Mouse (Mus musculus) stomach, embryonic 14.5 days (tissue): ENCODE measurements around the gene Irf8. TPM values are rescaled to one million over a fixed set of nuclear protein-coding genes. Genes with fewer than 3 reads are reported as not detected.

Experiments
- ATAC-seq: fragments of 200-750 bp; cut with Nextera tagmentation; 2 replicates; pipeline ENCODE4 v1.8.0; 2017; ENCODE audit warnings: low read depth, moderate TSS enrichment; ENCODE audit not compliant: insufficient number of reproducible peaks, insufficient read depth, low FRiP score
- H3K27ac ChIP-seq: fragments of 300-500 bp; sonication (generic); 2 replicates; pipeline ENCODE4 v1.5.1; 2014; ENCODE audit warnings: mild to moderate bottlenecking, low read length, moderate library complexity, mixed read lengths
- H3K27me3 ChIP-seq: fragments of 300-500 bp; sonication (generic); 2 replicates; pipeline ENCODE4 v1.6.1; 2014; ENCODE audit warnings: low read length, control low read depth, mixed read lengths; ENCODE audit not compliant: control insufficient read depth, insufficient read depth
- H3K36me3 ChIP-seq: fragments of 300-500 bp; sonication (generic); 2 replicates; pipeline ENCODE4 v1.6.1; 2014; ENCODE audit warnings: mild to moderate bottlenecking, control low read depth, low read length, moderate library complexity, mixed read lengths; ENCODE audit not compliant: control insufficient read depth, insufficient read depth
- H3K4me1 ChIP-seq: fragments of 300-500 bp; sonication (generic); 2 replicates; pipeline ENCODE4 v1.6.1; 2014; ENCODE audit warnings: low read length, control low read depth, mixed read lengths; ENCODE audit not compliant: control insufficient read depth, insufficient read depth
- H3K4me2 ChIP-seq: fragments of 300-500 bp; sonication (generic); replicated peaks from 2 replicates; pipeline ENCODE4 v1.6.1; 2014; ENCODE audit warnings: low read depth, low read length, control low read depth
- H3K4me3 ChIP-seq: fragments of 300-500 bp; sonication (generic); 2 replicates; pipeline ENCODE4 v1.5.1; 2014; ENCODE audit warnings: low read depth, low read length, control low read depth
- H3K9ac ChIP-seq: fragments of 300-500 bp; sonication (generic); replicated peaks from 2 replicates; pipeline ENCODE4 v1.6.1; 2014; ENCODE audit warnings: low read depth, mild to moderate bottlenecking, control low read depth, low read length, moderate library complexity, mixed read lengths
- H3K9me3 ChIP-seq: fragments of 300-500 bp; sonication (generic); 2 replicates; pipeline ENCODE4 v1.6.1; 2016; ENCODE audit warnings: low read depth, low read length, control low read depth; ENCODE audit not compliant: control insufficient read depth
- WGBS: fragments of 180-500 bp; shearing (Covaris S2); extraction: QIAGEN DNeasy Blood & Tissue Kit; methylation state at CpG from one replicate; pipeline ENCODE4 v1.1.7; 2014; 5-methylcytosine and 5-hydroxymethylcytosine counted together
- polyA plus RNA-seq: library from polyadenylated mRNA; unstranded; fragments of >200 nt; fragmentation: Nextera tagmentation; extraction: Ambion mirVana; gene quantifications from 2 replicates; pipeline ENCODE4 v1.2.1, GENCODE M21; 2014

Gene Irf8
- polyA plus RNA-seq, 1 experiment from 2014 or later: 12.7 TPM

- WGBS: 58% methylated on average over 17 of the region's 17 CpGs
- ATAC-seq: no peak
- H3K27me3 ChIP-seq: no peaks in the 10 kb centered on the region
- no peaks in the 10 kb centered on the region for H3K9me3 ChIP-seq
- H3K27ac ChIP-seq: no peak overlapping the region
- no peaks in the 10 kb centered on the region for H3K4me1 ChIP-seq
- H3K4me2 ChIP-seq: no peak overlapping the region
- no peaks in the 10 kb centered on the region for H3K36me3 ChIP-seq
- no peak overlapping the region for H3K9ac ChIP-seq
- no peak overlapping the region for H3K4me3 ChIP-seq
These were observed 11.2 kb upstream of the Irf8 start for GRCm38 (mm10) chr8:120724816-120725575.

GRCm38 (mm10) chr8:120725576-120725950 is 10.6 kb upstream of the Irf8 start:
- Histone ChIP-seq H3K9me3 (no peaks in the 10 kb centered on the region), H3K4me1 (no peaks in the 10 kb centered on the region), H3K4me3 (no peak overlapping the region), H3K27ac (no peak overlapping the region), H3K9ac (no peak overlapping the region), H3K27me3 (no peaks in the 10 kb centered on the region), H3K4me2 (no peak overlapping the region), H3K36me3 (no peaks in the 10 kb centered on the region)
- ATAC-seq: no peak
- WGBS: 79% methylated on average over 5 of the region's 5 CpGs

- Histone ChIP-seq H3K36me3 (no peaks in the 10 kb centered on the region), H3K9me3 (no peaks in the 10 kb centered on the region), H3K4me3 (no peak overlapping the region), H3K27ac (no peak overlapping the region), H3K4me2 (no peak overlapping the region), H3K9ac (no peak overlapping the region), H3K4me1 (no peaks in the 10 kb centered on the region), H3K27me3 (no peaks in the 10 kb centered on the region)
- WGBS: 71% methylated on average over 5 of the region's 5 CpGs
- ATAC-seq: no peak
These were observed 10.1 kb upstream of the Irf8 start for GRCm38 (mm10) chr8:120726051-120726450.

GRCm38 (mm10) chr8:120728488-120729160 is 7.5 kb upstream of the Irf8 start:
- H3K9me3 ChIP-seq: no peaks in the 10 kb centered on the region
- peak; percentile 73 for ATAC-seq
- no peaks in the 10 kb centered on the region for H3K36me3 ChIP-seq
- H3K9ac ChIP-seq: no peak overlapping the region
- H3K4me3 ChIP-seq: no peak overlapping the region
- H3K4me1 ChIP-seq: peaks cover 3% of the 10 kb centered on the region; the same call in 1 of the 2 replicates
- 30% methylated on average over 9 of the region's 9 CpGs for WGBS
- H3K4me2 ChIP-seq: no peak overlapping the region
- H3K27me3 ChIP-seq: no peaks in the 10 kb centered on the region
- H3K27ac ChIP-seq: no peak overlapping the region

GRCm38 (mm10) chr8:120731582-120731981 is 4.6 kb upstream of the Irf8 start:
- H3K4me2 ChIP-seq: 0 out of 2 replicates have a peak overlapping the region, but pooled peaks have one; percentile 5
- H3K4me1 ChIP-seq: peaks cover 3% of the 10 kb centered on the region; the same call in 1 of the 2 replicates
- H3K4me3 ChIP-seq: no peak overlapping the region
- H3K27me3 ChIP-seq: peaks cover 14% of the 10 kb centered on the region; the same call in 1 of the 2 replicates
- no peaks in the 10 kb centered on the region for H3K9me3 ChIP-seq
- ATAC-seq: no peak
- WGBS: 32% methylated on average over 14 of the region's 14 CpGs
- no peak overlapping the region for H3K27ac ChIP-seq
- no peaks in the 10 kb centered on the region for H3K36me3 ChIP-seq
- H3K9ac ChIP-seq: no peak overlapping the region

GRCm38 (mm10) chr8:120732068-120732467 is 4.1 kb upstream of the Irf8 start:
- peaks cover 3% of the 10 kb centered on the region; the same call in 1 of the 2 replicates for H3K4me1 ChIP-seq
- H3K9me3 ChIP-seq: no peaks in the 10 kb centered on the region
- H3K9ac ChIP-seq: no peak overlapping the region
- no peak for ATAC-seq
- H3K4me2 ChIP-seq: 0 out of 2 replicates have a peak overlapping the region, but pooled peaks have one; percentile 5
- 64% methylated on average over 6 of the region's 6 CpGs for WGBS
- H3K27ac ChIP-seq: no peak overlapping the region
- no peaks in the 10 kb centered on the region for H3K36me3 ChIP-seq
- H3K4me3 ChIP-seq: no peak overlapping the region
- peaks cover 14% of the 10 kb centered on the region; the same call in 1 of the 2 replicates for H3K27me3 ChIP-seq

GRCm38 (mm10) chr8:120736486-120736885 is 328 bp downstream of the Irf8 start:
- Histone ChIP-seq H3K9ac (peak overlapping the region; percentile 22; the same call in 1 of the 2 replicates), H3K4me1 (peaks cover 3% of the 10 kb centered on the region; the same call in 1 of the 2 replicates), H3K4me3 (peak overlapping the region; percentile 47), H3K36me3 (no peaks in the 10 kb centered on the region), H3K9me3 (no peaks in the 10 kb centered on the region), H3K4me2 (peak overlapping the region; percentile 85), H3K27me3 (peaks cover 14% of the 10 kb centered on the region; the same call in 1 of the 2 replicates), H3K27ac (no peak overlapping the region)
- WGBS: 3% methylated on average over 11 of the region's 11 CpGs
- ATAC-seq: peak; percentile 37; the same call in 1 of the 2 replicates

GRCm38 (mm10) chr8:120737166-120737565 is 1.0 kb downstream of the Irf8 start:
- 54% methylated on average over 7 of the region's 7 CpGs for WGBS
- Histone ChIP-seq H3K4me3 (peak overlapping the region; percentile 47; the same call in 1 of the 2 replicates), H3K4me2 (peak overlapping the region; percentile 85), H3K9me3 (no peaks in the 10 kb centered on the region), H3K9ac (no peak overlapping the region), H3K36me3 (no peaks in the 10 kb centered on the region), H3K4me1 (no peaks in the 10 kb centered on the region), H3K27ac (no peak overlapping the region), H3K27me3 (peaks cover 14% of the 10 kb centered on the region; the same call in 1 of the 2 replicates)
- no peak for ATAC-seq
